Mouse (Mus musculus) olfactory bulb, adult 2 months (tissue): ENCODE measurements around the gene Snrnp70.

ENCODE experiments used
- CTCF ChIP-seq: fragments of 200-500 bp; IDR thresholded peaks from 2 replicates; pipeline ENCODE4 v1.5.1; 2012; ENCODE audit warnings: low read depth, mild to moderate bottlenecking, low read length, moderate library complexity; ENCODE audit not compliant: insufficient read depth
- POLR2A ChIP-seq: fragments of 200-500 bp; IDR thresholded peaks from 2 replicates; pipeline ENCODE4 v1.6.1; 2012; ENCODE audit warnings: mild to moderate bottlenecking, low read depth, low read length, moderate library complexity; ENCODE audit not compliant: insufficient read depth

- TF ChIP-seq CTCF (no peak), POLR2A (no peak)
Observed at GRCm38 (mm10) chr7:45395129-45395541, 407 bp downstream of the Snrnp70 start.
